Comparison of ENCODE assay signal across 17 mouse cellular contexts in the genomic region with DNA sequence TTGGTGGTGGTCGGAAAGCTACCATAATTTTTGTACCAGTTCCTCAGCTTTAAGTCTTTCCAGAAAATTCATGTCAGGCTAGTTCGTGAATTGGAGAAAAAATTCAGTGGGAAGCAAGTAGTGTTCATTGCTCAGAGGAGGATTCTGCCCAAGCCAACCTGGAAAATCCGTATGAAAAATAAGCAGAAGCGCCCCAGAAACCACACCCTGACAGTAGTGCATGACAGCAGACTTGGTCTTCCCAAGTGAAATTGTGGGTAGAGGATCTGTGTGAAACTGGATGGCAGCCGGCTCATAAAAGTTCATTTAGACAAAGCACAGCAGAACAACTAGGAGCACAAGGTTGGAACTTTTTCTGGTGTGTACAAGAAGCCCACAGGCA. TPM values are rescaled to one million over a fixed set of nuclear protein-coding genes. Genes with fewer than 3 reads are reported as not detected.
DNase-seq lines count a peak whose midpoint lies in the region; ATAC-seq and TF ChIP-seq lines count a peak whose summit lies in the region.
"Not testable (repeated sequence)": the region's sequence is repeated elsewhere in the genome, so short reads cannot be mapped to it uniquely, and the experiment has no call there.
"Had no signal": no experiment of that assay in that cellular context is flagged by ENCODE, and none has a peak within 500 bp of the region (broad histone marks: within the 10 kb centered on the region; RNA-seq: fewer than 3 reads in every experiment).

No protein-coding gene starts in this region.

- WGBS in hindbrain, embryonic 12.5 days = 80% methylated on average over 1 of the region's 5 CpGs
- 100% methylated on average over 1 of the region's 5 CpGs for WGBS in kidney, postnatal 0 days
- 81% methylated on average over 3 of the region's 5 CpGs for WGBS in limb, embryonic 13.5 days
- WGBS in lung, adult 2 months = 92% methylated on average over 1 of the region's 5 CpGs
- WGBS in neural tube, embryonic 11.5 days = no CpG with 5 or more reads among the region's 5 CpGs

- not testable (repeated sequence) for TF ChIP-seq CTCF in kidney, postnatal 0 days (IDR thresholded peaks at IDR 0.05; ENCODE audit: low read depth); lung, adult 2 months (IDR thresholded peaks at IDR 0.05; ENCODE audit: insufficient read depth, low read length)

- H3K4me3 ChIP-seq in hindbrain, embryonic 12.5 days; kidney, postnatal 0 days (replicated peaks; ENCODE audit: low read depth, low read length); limb, embryonic 13.5 days; lung, adult 2 months (replicated peaks; ENCODE audit: extremely low read depth, low read depth, low read length); neural tube, embryonic 11.5 days (ENCODE audit: low read depth, low read length): not testable (repeated sequence)

- H3K27ac ChIP-seq in hindbrain, embryonic 12.5 days; kidney, postnatal 0 days; limb, embryonic 13.5 days; neural tube, embryonic 11.5 days (ENCODE audit: low read depth, low read length): not testable (repeated sequence)

- H3K27me3 ChIP-seq in hindbrain, embryonic 12.5 days; kidney, postnatal 0 days (ENCODE audit: insufficient read depth, low read length); limb, embryonic 13.5 days; neural tube, embryonic 11.5 days (ENCODE audit: control insufficient read depth, insufficient read depth, low read length): not testable (repeated sequence)

- not testable (repeated sequence) for TF ChIP-seq POLR2A in lung, adult 2 months (IDR thresholded peaks at IDR 0.05; ENCODE audit: borderline replicate concordance, extremely low read depth, low read depth, low read length)

- DNase-seq in frontal cortex, postnatal 14 days (ENCODE audit: low spot score in 2 of 2) = peak; percentile 4 to 5
- DNase-seq in kidney, postnatal 0 days (ENCODE audit: low spot score); neural tube, embryonic 11.5 days (ENCODE audit: low spot score): not testable (repeated sequence)
- peak; percentile 1 for DNase-seq in lung, adult 2 months

- not testable (repeated sequence) for H3K9me3 ChIP-seq in hindbrain, embryonic 12.5 days (replicated peaks); kidney, postnatal 0 days (replicated peaks; ENCODE audit: low read length); limb, embryonic 13.5 days; neural tube, embryonic 11.5 days (ENCODE audit: control insufficient read depth, low read length)

- H3K9ac ChIP-seq in hindbrain, embryonic 12.5 days; kidney, postnatal 0 days (ENCODE audit: low read depth, low read length); limb, embryonic 13.5 days; neural tube, embryonic 11.5 days (ENCODE audit: low read length): not testable (repeated sequence)

- not testable (repeated sequence) for H3K4me1 ChIP-seq in hindbrain, embryonic 12.5 days; kidney, postnatal 0 days (replicated peaks; ENCODE audit: insufficient read depth, low read length); limb, embryonic 13.5 days; lung, adult 2 months (ENCODE audit: control insufficient read depth, insufficient read depth, low read length); neural tube, embryonic 11.5 days (ENCODE audit: control insufficient read depth, insufficient read depth, low read length)

- ATAC-seq in hindbrain, embryonic 12.5 days (ENCODE audit: low FRiP score) = 0 out of 2 replicates have a peak, but pooled peaks have one; percentile 3
- ATAC-seq in kidney, postnatal 0 days (replicated peaks; ENCODE audit: low FRiP score, low read depth) = 0 out of 2 replicates have a peak, but pooled peaks have one; percentile 37
- 0 out of 2 replicates have a peak, but pooled peaks have one; percentile 28 for ATAC-seq in limb, embryonic 13.5 days (ENCODE audit: low FRiP score, low read depth)
- ATAC-seq in neural tube, embryonic 11.5 days (ENCODE audit: insufficient read depth, low FRiP score, low TSS enrichment) = peak; percentile 46; the same call in 1 of the 2 replicates

- not testable (repeated sequence) for H3K4me2 ChIP-seq in hindbrain, embryonic 12.5 days (replicated peaks); kidney, postnatal 0 days (ENCODE audit: low read length); limb, embryonic 13.5 days (replicated peaks); neural tube, embryonic 11.5 days (ENCODE audit: low read depth)

- H3K36me3 ChIP-seq in hindbrain, embryonic 12.5 days; kidney, postnatal 0 days (ENCODE audit: insufficient read depth, low read length); limb, embryonic 13.5 days; neural tube, embryonic 11.5 days (ENCODE audit: control insufficient read depth, insufficient read depth, low read length): not testable (repeated sequence)

RNA-seq across cellular contexts. Expression of gene Gm15319, which starts 18.2 kb away (rescaled TPM):
- not detected in 2 replicates for polyA plus RNA-seq in hindbrain, embryonic 12.5 days (2016; fragmentation: Nextera tagmentation; extraction: Ambion mirVana)
- polyA plus RNA-seq in kidney, postnatal 0 days (2015; fragmentation: Nextera tagmentation; extraction: Ambion mirVana) = 0.10 TPM in 1 of 2 replicates, not detected in the other
- not detected in 2 replicates for polyA plus RNA-seq in limb, embryonic 13.5 days (2015; fragmentation: Nextera tagmentation; extraction: Ambion mirVana)
- polyA plus RNA-seq in lung, adult 2 months (2012; rRNA removed) = 0.07 TPM in 1 of 2 replicates, not detected in the other
- not detected in 2 replicates for polyA plus RNA-seq in neural tube, embryonic 11.5 days (2014; fragmentation: Nextera tagmentation; extraction: Ambion mirVana)
- polyA plus RNA-seq: adrenal gland, adult 2 months; C2C12; CD4-positive, CD25-positive, alpha-beta regulatory T cell, adult 4 months; embryonic facial prominence, embryonic 13.5 days; forebrain, embryonic 10.5 days; forebrain, embryonic 13.5 days; forebrain, embryonic 16.5 days; heart, adult 2 months; heart, embryonic 13.5 days; heart, embryonic 16.5 days; hindbrain, embryonic 15.5 days had no signal
